Mouse (Mus musculus) embryo, embryonic 10 days (tissue): ENCODE measurements at regions not wholly inside any gene's neighbourhood (a gene's known extent, or its start where the extent isn't known, plus 50 kb on each side); places are given as distances from the start of the nearest gene placed in this dataset.
"Not testable (repeated sequence)": the region's sequence is repeated elsewhere in the genome, so short reads cannot be mapped to it uniquely, and the experiment has no call there.

Experiments
- DNase-seq: peaks from one replicate; pipeline ENCODE4 v3.0.0-alpha.2; 2015; ENCODE audit warnings: low spot score

- no peak for DNase-seq
Measured at GRCm38 (mm10) chr10:25695798-25696197, 159.7 kb upstream of the Smlr1 start.

- DNase-seq, result peak; percentile 76
Measured at GRCm38 (mm10) chr10:25681243-25681642, 145.2 kb upstream of the Smlr1 start.

GRCm38 (mm10) chr10:25677889-25678288 lies 141.8 kb upstream of the Smlr1 start:
- DNase-seq, result no peak

- DNase-seq, result no peak
Measured at GRCm38 (mm10) chr10:25675368-25675767, 139.3 kb upstream of the Smlr1 start.

GRCm38 (mm10) chr10:25670061-25670460 lies 134.0 kb upstream of the Smlr1 start:
- no peak for DNase-seq

GRCm38 (mm10) chr10:25652742-25653563 lies 116.9 kb upstream of the Smlr1 start:
- no peak for DNase-seq

- no peak for DNase-seq
Measured at GRCm38 (mm10) chr10:25647740-25648139, 111.7 kb upstream of the Smlr1 start.

GRCm38 (mm10) chr10:25643518-25643993 lies 107.5 kb upstream of the Smlr1 start:
- DNase-seq, result no peak

- no peak for DNase-seq
Measured at GRCm38 (mm10) chr10:25642079-25642696, 106.1 kb upstream of the Smlr1 start.

GRCm38 (mm10) chr10:25633058-25633614 lies 97.1 kb upstream of the Smlr1 start:
- no peak for DNase-seq

- DNase-seq, result no peak
Measured at GRCm38 (mm10) chr10:25632306-25632705, 96.2 kb upstream of the Smlr1 start.

- DNase-seq, result no peak
Measured at GRCm38 (mm10) chr10:25622585-25622984, 86.5 kb upstream of the Smlr1 start.

- DNase-seq, result not testable (repeated sequence)
Measured at GRCm38 (mm10) chr10:25621747-25622134, 85.7 kb upstream of the Smlr1 start.

- DNase-seq, result peak; percentile 63
Measured at GRCm38 (mm10) chr10:25620939-25621746, 85.1 kb upstream of the Smlr1 start.

- no peak for DNase-seq
Measured at GRCm38 (mm10) chr10:25619702-25620101, 83.6 kb upstream of the Smlr1 start.

- no peak for DNase-seq
Measured at GRCm38 (mm10) chr10:25601471-25601870, 65.4 kb upstream of the Smlr1 start.

GRCm38 (mm10) chr10:25589316-25589645 lies 53.2 kb upstream of the Smlr1 start:
- DNase-seq, result no peak

GRCm38 (mm10) chr10:25588611-25589315 lies 52.7 kb upstream of the Smlr1 start:
- DNase-seq, result no peak
